Mouse (Mus musculus): ENCODE measurements around the gene Fezf1. TPM values are rescaled to one million over a fixed set of nuclear protein-coding genes. Genes with fewer than 3 reads are reported as not detected.
A peak's percentile ranks its signal among the peaks of the same experiment; 100 is the strongest.

Fezf1 gene
- not detected in 2 replicates for polyA plus RNA-seq (2016; fragmentation: Nextera tagmentation; extraction: Ambion mirVana)

- Histone ChIP-seq H3K27ac (no peak within 1 kb of the TSS), H3K27me3 (peaks cover 85% of the 10 kb centered on the region), H3K4me2 (peak within 1 kb of the TSS; percentile 78), H3K9ac (replicated peaks) (no peak within 1 kb of the TSS), H3K36me3 (no peaks in the 10 kb centered on the region), H3K9me3 (no peaks in the 10 kb centered on the region), H3K4me3 (replicated peaks) (peak within 1 kb of the TSS; percentile 46), H3K4me1 (replicated peaks) (peaks cover 27% of the 10 kb centered on the region)
- 0% methylated on average over 31 of the region's 31 CpGs for WGBS
- no peak for ATAC-seq (ENCODE audit: insufficient number of reproducible peaks, insufficient read depth, low FRiP score, low TSS enrichment, low read depth)
Observed at GRCm38 (mm10) chr6:23248313-23249052, at the start of gene Fezf1. Fezf1 (minus strand) TSS chr6:23248362.

GRCm38 (mm10) chr6:23294685-23295084, 46.5 kb upstream of the Fezf1 start:
- Histone ChIP-seq H3K9me3 (no peaks in the 10 kb centered on the region), H3K9ac (replicated peaks) (no peak overlapping the region), H3K4me2 (no peak overlapping the region), H3K4me3 (replicated peaks) (no peak overlapping the region), H3K27me3 (no peaks in the 10 kb centered on the region), H3K36me3 (no peaks in the 10 kb centered on the region), H3K27ac (no peak overlapping the region), H3K4me1 (replicated peaks) (no peaks in the 10 kb centered on the region)
- ATAC-seq (ENCODE audit: insufficient number of reproducible peaks, insufficient read depth, low FRiP score, low TSS enrichment, low read depth): no peak
- 90% methylated on average over 4 of the region's 4 CpGs for WGBS

GRCm38 (mm10) chr6:23288752-23289151, 40.6 kb upstream of the Fezf1 start:
- Histone ChIP-seq H3K36me3 (no peaks in the 10 kb centered on the region), H3K4me2 (no peak overlapping the region), H3K4me3 (replicated peaks) (no peak overlapping the region), H3K9me3 (no peaks in the 10 kb centered on the region), H3K4me1 (replicated peaks) (no peaks in the 10 kb centered on the region), H3K9ac (replicated peaks) (no peak overlapping the region), H3K27me3 (no peaks in the 10 kb centered on the region), H3K27ac (no peak overlapping the region)
- ATAC-seq (ENCODE audit: insufficient number of reproducible peaks, insufficient read depth, low FRiP score, low TSS enrichment, low read depth): no peak
- WGBS: 89% methylated on average over 4 of the region's 4 CpGs

- ATAC-seq (ENCODE audit: insufficient number of reproducible peaks, insufficient read depth, low FRiP score, low TSS enrichment, low read depth): no peak
- Histone ChIP-seq H3K9ac (replicated peaks) (no peak overlapping the region), H3K4me1 (replicated peaks) (0 out of 2 replicates have a peak, but pooled peaks cover 4% of the 10 kb centered on the region), H3K4me2 (no peak overlapping the region), H3K36me3 (no peaks in the 10 kb centered on the region), H3K4me3 (replicated peaks) (no peak overlapping the region), H3K27me3 (peaks cover 3% of the 10 kb centered on the region; the same call in 1 of the 2 replicates), H3K27ac (no peak overlapping the region), H3K9me3 (no peaks in the 10 kb centered on the region)
- 55% methylated on average over 9 of the region's 9 CpGs for WGBS
Observed at GRCm38 (mm10) chr6:23281514-23281820, 33.3 kb upstream of the Fezf1 start.

GRCm38 (mm10) chr6:23280811-23281513, 32.8 kb upstream of the Fezf1 start:
- Histone ChIP-seq H3K9ac (replicated peaks) (no peak overlapping the region), H3K9me3 (no peaks in the 10 kb centered on the region), H3K36me3 (no peaks in the 10 kb centered on the region), H3K27ac (no peak overlapping the region), H3K27me3 (peaks cover 3% of the 10 kb centered on the region; the same call in 1 of the 2 replicates), H3K4me1 (replicated peaks) (0 out of 2 replicates have a peak, but pooled peaks cover 4% of the 10 kb centered on the region), H3K4me3 (replicated peaks) (no peak overlapping the region), H3K4me2 (no peak overlapping the region)
- ATAC-seq (ENCODE audit: insufficient number of reproducible peaks, insufficient read depth, low FRiP score, low TSS enrichment, low read depth): no peak
- WGBS: 21% methylated on average over 15 of the region's 15 CpGs

GRCm38 (mm10) chr6:23273483-23273882, 25.3 kb upstream of the Fezf1 start:
- H3K9ac ChIP-seq (replicated peaks): no peak overlapping the region
- no peak overlapping the region for H3K4me3 ChIP-seq (replicated peaks)
- no peak for ATAC-seq (ENCODE audit: insufficient number of reproducible peaks, insufficient read depth, low FRiP score, low TSS enrichment, low read depth)
- H3K4me2 ChIP-seq: 0 out of 2 replicates have a peak overlapping the region, but pooled peaks have one; percentile 31
- peaks cover 5% of the 10 kb centered on the region; the same call in 1 of the 2 replicates for H3K4me1 ChIP-seq (replicated peaks)
- 74% methylated on average over 4 of the region's 4 CpGs for WGBS
- peaks cover 23% of the 10 kb centered on the region for H3K27me3 ChIP-seq
- H3K27ac ChIP-seq: no peak overlapping the region
- no peaks in the 10 kb centered on the region for H3K36me3 ChIP-seq
- H3K9me3 ChIP-seq: no peaks in the 10 kb centered on the region

- Histone ChIP-seq H3K4me2 (peak overlapping the region; percentile 31), H3K27me3 (peaks cover 23% of the 10 kb centered on the region), H3K36me3 (no peaks in the 10 kb centered on the region), H3K9me3 (no peaks in the 10 kb centered on the region), H3K27ac (no peak overlapping the region), H3K9ac (replicated peaks) (no peak overlapping the region), H3K4me3 (replicated peaks) (no peak overlapping the region), H3K4me1 (replicated peaks) (peaks cover 5% of the 10 kb centered on the region; the same call in 1 of the 2 replicates)
- no peak for ATAC-seq (ENCODE audit: insufficient number of reproducible peaks, insufficient read depth, low FRiP score, low TSS enrichment, low read depth)
- 3% methylated on average over 11 of the region's 11 CpGs for WGBS
Observed at GRCm38 (mm10) chr6:23272979-23273378, 24.8 kb upstream of the Fezf1 start.

GRCm38 (mm10) chr6:23272542-23272941, 24.4 kb upstream of the Fezf1 start:
- Histone ChIP-seq H3K27ac (no peak overlapping the region), H3K36me3 (no peaks in the 10 kb centered on the region), H3K4me3 (replicated peaks) (no peak overlapping the region), H3K9me3 (no peaks in the 10 kb centered on the region), H3K27me3 (peaks cover 25% of the 10 kb centered on the region), H3K4me1 (replicated peaks) (peaks cover 5% of the 10 kb centered on the region; the same call in 1 of the 2 replicates), H3K4me2 (no peak overlapping the region), H3K9ac (replicated peaks) (no peak overlapping the region)
- no peak for ATAC-seq (ENCODE audit: insufficient number of reproducible peaks, insufficient read depth, low FRiP score, low TSS enrichment, low read depth)
- WGBS: 31% methylated on average over 7 of the region's 7 CpGs

- H3K36me3 ChIP-seq: no peaks in the 10 kb centered on the region
- ATAC-seq (ENCODE audit: insufficient number of reproducible peaks, insufficient read depth, low FRiP score, low TSS enrichment, low read depth): no peak
- peaks cover 74% of the 10 kb centered on the region for H3K27me3 ChIP-seq
- no peaks in the 10 kb centered on the region for H3K9me3 ChIP-seq
- WGBS: 1% methylated on average over 9 of the region's 9 CpGs
- H3K4me3 ChIP-seq (replicated peaks): peak overlapping the region; percentile 22
- H3K4me1 ChIP-seq (replicated peaks): peaks cover 5% of the 10 kb centered on the region
- peak overlapping the region; percentile 43 for H3K4me2 ChIP-seq
- no peak overlapping the region for H3K9ac ChIP-seq (replicated peaks)
- H3K27ac ChIP-seq: no peak overlapping the region
Observed at GRCm38 (mm10) chr6:23260738-23261050, 12.5 kb upstream of the Fezf1 start.

- 2% methylated on average over 36 of the region's 36 CpGs for WGBS
- Histone ChIP-seq H3K36me3 (no peaks in the 10 kb centered on the region), H3K4me1 (replicated peaks) (peaks cover 5% of the 10 kb centered on the region), H3K27me3 (peaks cover 78% of the 10 kb centered on the region), H3K4me2 (peak overlapping the region; percentile 43), H3K27ac (no peak overlapping the region), H3K9ac (replicated peaks) (no peak overlapping the region), H3K9me3 (no peaks in the 10 kb centered on the region), H3K4me3 (replicated peaks) (peak overlapping the region; percentile 22)
- no peak; the same call in 1 of the 2 replicates for ATAC-seq (ENCODE audit: insufficient number of reproducible peaks, insufficient read depth, low FRiP score, low TSS enrichment, low read depth)
Observed at GRCm38 (mm10) chr6:23260016-23260737, 12.0 kb upstream of the Fezf1 start.

- H3K27ac ChIP-seq: no peak overlapping the region
- H3K36me3 ChIP-seq: no peaks in the 10 kb centered on the region
- H3K9me3 ChIP-seq: no peaks in the 10 kb centered on the region
- peaks cover 88% of the 10 kb centered on the region for H3K27me3 ChIP-seq
- no peak overlapping the region for H3K4me3 ChIP-seq (replicated peaks)
- ATAC-seq (ENCODE audit: insufficient number of reproducible peaks, insufficient read depth, low FRiP score, low TSS enrichment, low read depth): no peak
- H3K9ac ChIP-seq (replicated peaks): no peak overlapping the region
- 14% methylated on average over 3 of the region's 3 CpGs for WGBS
- peaks cover 13% of the 10 kb centered on the region for H3K4me1 ChIP-seq (replicated peaks)
- no peak overlapping the region for H3K4me2 ChIP-seq
Observed at GRCm38 (mm10) chr6:23257981-23258380, 9.8 kb upstream of the Fezf1 start.

Measured in limb, embryonic 12.5 days (tissue).